Mouse (Mus musculus): Measurements from ENCODE around the gene Tbl1xr1. TPM values are rescaled to one million over a fixed set of nuclear protein-coding genes. Genes with fewer than 3 reads are reported as not detected.

The Tbl1xr1 gene
- total and polyA plus RNA-seq, 2 experiments from 2014 or later, result 7.5 to 44.9 TPM

DNA sequence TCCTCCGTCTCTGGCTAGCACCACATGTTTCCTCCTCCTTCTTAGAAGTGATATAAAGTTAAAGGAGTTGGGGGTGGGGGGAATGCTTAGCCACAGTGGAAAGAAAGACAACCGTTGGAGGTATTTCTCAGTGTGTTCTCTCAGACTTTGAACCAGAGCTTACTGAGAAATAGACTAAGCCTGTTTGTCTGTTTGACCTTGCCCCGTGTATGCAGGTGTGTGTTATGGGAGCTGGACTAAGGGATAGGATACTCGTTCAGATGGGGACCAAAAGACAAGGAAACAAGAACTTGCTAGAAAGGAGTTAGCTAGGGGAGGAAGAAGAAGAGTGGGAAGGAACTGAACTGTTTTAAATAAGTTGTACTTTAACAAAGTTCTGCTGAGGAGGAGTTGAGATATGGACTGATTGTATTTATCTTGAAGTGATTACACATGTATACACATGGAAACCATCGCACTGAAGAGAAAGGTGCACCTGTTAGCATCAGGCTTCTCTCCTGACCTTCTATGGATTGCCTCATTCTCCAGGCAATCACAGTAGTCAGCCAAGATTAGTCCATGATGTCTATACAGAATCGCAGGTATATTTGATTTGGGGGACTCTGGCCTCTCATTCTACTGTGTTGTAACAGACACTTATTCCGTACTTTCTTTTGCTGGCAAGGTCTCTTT lies 117.9 kb downstream of the Tbl1xr1 start:
- H3K4me3 ChIP-seq (ENCODE audit: low read depth, low read length), result no peak overlapping the region
- WGBS, result 92% methylated on average over 7 of the region's 7 CpGs
- H3K27ac ChIP-seq (ENCODE audit: low read depth, low read length), result no peak overlapping the region
- H3K9ac ChIP-seq, result no peak overlapping the region
- TF ChIP-seq CTCF (IDR thresholded peaks at IDR 0.05; ENCODE audit: low read depth), result no peak
- ATAC-seq, result no peak
- H3K4me1 ChIP-seq (ENCODE audit: insufficient read depth), result no peaks in the 10 kb centered on the region
- DNase-seq, result no peak
- H3K27me3 ChIP-seq (ENCODE audit: insufficient read depth, low read length), result no peaks in the 10 kb centered on the region
- H3K4me2 ChIP-seq (ENCODE audit: low read depth), result no peak overlapping the region
- no peaks in the 10 kb centered on the region for H3K9me3 ChIP-seq (ENCODE audit: low read length)
- H3K36me3 ChIP-seq (ENCODE audit: insufficient read depth), result peaks cover 34% of the 10 kb centered on the region

DNA sequence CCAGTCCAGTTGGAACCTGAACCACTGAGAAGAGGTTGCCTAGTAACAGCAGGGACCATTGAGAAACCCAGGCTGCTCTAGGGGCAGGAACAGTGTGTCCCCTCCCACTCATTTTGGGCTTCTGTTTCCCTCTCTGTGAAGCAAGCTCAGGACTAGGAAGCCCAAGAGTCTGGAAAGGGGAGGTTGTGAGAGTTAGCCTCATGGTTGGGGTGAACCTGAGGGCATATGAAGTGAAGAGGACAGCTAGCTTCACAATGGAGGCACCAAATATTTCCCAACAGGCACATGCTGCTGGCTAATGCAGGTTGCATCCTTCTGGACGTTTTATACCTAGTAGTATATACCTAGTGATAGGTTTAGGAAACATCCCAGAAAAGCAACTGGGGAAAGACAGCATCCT lies 122.3 kb downstream of the Tbl1xr1 start:
- Histone ChIP-seq H3K27ac (ENCODE audit: low read depth, low read length) (no peak overlapping the region), H3K9ac (no peak overlapping the region), H3K4me1 (ENCODE audit: insufficient read depth) (no peaks in the 10 kb centered on the region), H3K27me3 (ENCODE audit: insufficient read depth, low read length) (no peaks in the 10 kb centered on the region), H3K4me3 (ENCODE audit: low read depth, low read length) (no peak overlapping the region), H3K9me3 (ENCODE audit: low read length) (no peaks in the 10 kb centered on the region), H3K36me3 (ENCODE audit: insufficient read depth) (peaks cover 34% of the 10 kb centered on the region), H3K4me2 (ENCODE audit: low read depth) (no peak overlapping the region)
- ATAC-seq (no peak; the same call in 1 of the 2 replicates), DNase-seq (no peak)
- TF ChIP-seq CTCF (IDR thresholded peaks at IDR 0.05; ENCODE audit: low read depth), result no peak
- WGBS, result 94% methylated on average over 1 of the region's 1 CpGs

DNA sequence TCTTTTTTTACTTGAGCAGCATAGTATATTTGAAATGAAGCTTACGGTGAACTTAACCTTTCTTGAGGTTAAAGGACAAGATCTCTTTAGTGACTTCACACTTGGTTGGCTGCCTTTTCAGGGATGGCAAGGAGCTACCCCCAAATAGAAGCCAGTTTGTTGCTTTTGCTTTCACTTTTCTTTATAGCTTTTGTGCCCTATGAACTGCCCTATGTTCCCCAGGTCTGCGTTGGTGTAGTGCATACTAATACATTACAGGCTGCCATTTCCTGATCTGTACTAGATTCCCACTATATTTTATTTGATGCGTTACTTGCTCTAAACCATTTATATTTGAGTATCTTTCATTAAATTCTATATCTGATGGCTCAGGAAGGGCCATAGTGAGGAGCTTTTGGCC lies 127.7 kb downstream of the Tbl1xr1 start:
- DNase-seq, result no peak
- TF ChIP-seq CTCF (IDR thresholded peaks at IDR 0.05; ENCODE audit: low read depth), result no peak
- no peak for ATAC-seq
- Histone ChIP-seq H3K4me2 (ENCODE audit: low read depth) (no peak overlapping the region), H3K9ac (no peak overlapping the region), H3K27me3 (ENCODE audit: insufficient read depth, low read length) (no peaks in the 10 kb centered on the region), H3K4me1 (ENCODE audit: insufficient read depth) (no peaks in the 10 kb centered on the region), H3K9me3 (ENCODE audit: low read length) (no peaks in the 10 kb centered on the region), H3K27ac (ENCODE audit: low read depth, low read length) (no peak overlapping the region), H3K36me3 (ENCODE audit: insufficient read depth) (peaks cover 23% of the 10 kb centered on the region), H3K4me3 (ENCODE audit: low read depth, low read length) (no peak overlapping the region)
- 97% methylated on average over 3 of the region's 3 CpGs for WGBS

DNA sequence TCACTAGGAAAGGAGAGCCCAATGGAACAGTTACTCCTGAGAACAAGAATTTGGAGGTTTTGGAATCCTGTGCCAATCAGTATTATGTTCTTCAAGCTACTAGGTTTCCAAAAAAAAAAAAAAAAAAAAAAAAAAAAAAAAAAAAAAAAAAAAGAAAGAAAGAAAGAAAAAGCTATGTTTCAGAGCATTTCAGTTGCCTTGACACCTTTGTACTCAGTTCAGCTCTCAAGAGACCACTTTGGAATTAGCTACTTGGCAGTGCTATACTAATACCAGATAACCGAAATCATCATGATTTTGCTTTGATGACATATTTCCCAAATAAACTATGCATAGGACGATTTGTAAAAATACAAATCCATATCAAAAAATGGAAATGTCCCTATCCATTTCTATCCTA lies 145.1 kb downstream of the Tbl1xr1 start:
- no peaks in the 10 kb centered on the region for H3K36me3 ChIP-seq (ENCODE audit: insufficient read depth)
- DNase-seq, result no peak
- no peak for ATAC-seq
- no peak overlapping the region for H3K27ac ChIP-seq (ENCODE audit: low read depth, low read length)
- H3K27me3 ChIP-seq (ENCODE audit: insufficient read depth, low read length), result no peaks in the 10 kb centered on the region
- no peak overlapping the region for H3K4me3 ChIP-seq (ENCODE audit: low read depth, low read length)
- H3K4me1 ChIP-seq (ENCODE audit: insufficient read depth), result no peaks in the 10 kb centered on the region
- H3K4me2 ChIP-seq (ENCODE audit: low read depth), result no peak overlapping the region
- H3K9me3 ChIP-seq (ENCODE audit: low read length), result no peaks in the 10 kb centered on the region
- no peak overlapping the region for H3K9ac ChIP-seq
- TF ChIP-seq CTCF (IDR thresholded peaks at IDR 0.05; ENCODE audit: low read depth), result no peak
- 85% methylated on average over 2 of the region's 2 CpGs for WGBS

DNA sequence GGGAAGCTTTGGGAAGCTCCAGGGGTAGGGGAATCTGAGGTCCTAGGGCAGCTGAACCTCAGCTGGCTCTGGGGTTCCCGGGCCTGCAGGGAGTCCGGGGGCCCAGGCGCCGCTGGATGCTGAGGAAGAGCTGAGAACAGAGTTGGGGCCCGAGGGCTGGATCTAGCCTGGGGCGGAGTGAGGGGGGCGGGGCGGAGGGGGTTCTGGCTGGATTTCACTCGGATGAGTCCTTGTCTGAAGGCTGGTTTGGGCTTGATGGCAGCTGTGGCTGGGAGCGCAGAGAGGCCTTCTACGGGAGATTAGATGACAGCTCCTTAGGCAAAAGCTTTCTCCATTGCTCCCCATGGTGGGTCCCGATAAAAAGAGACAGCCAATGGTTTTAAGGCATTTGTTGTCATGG lies 145.9 kb downstream of the Tbl1xr1 start:
- no peak overlapping the region for H3K27ac ChIP-seq (ENCODE audit: low read depth, low read length)
- H3K27me3 ChIP-seq (ENCODE audit: insufficient read depth, low read length), result no peaks in the 10 kb centered on the region
- TF ChIP-seq CTCF (IDR thresholded peaks at IDR 0.05; ENCODE audit: low read depth), result no peak
- no peaks in the 10 kb centered on the region for H3K4me1 ChIP-seq (ENCODE audit: insufficient read depth)
- no peaks in the 10 kb centered on the region for H3K36me3 ChIP-seq (ENCODE audit: insufficient read depth)
- H3K9me3 ChIP-seq (ENCODE audit: low read length), result no peaks in the 10 kb centered on the region
- DNase-seq (no peak), ATAC-seq (no peak)
- no peak overlapping the region for H3K4me3 ChIP-seq (ENCODE audit: low read depth, low read length)
- no peak overlapping the region for H3K9ac ChIP-seq
- H3K4me2 ChIP-seq (ENCODE audit: low read depth), result no peak overlapping the region
- 45% methylated on average over 12 of the region's 12 CpGs for WGBS

DNA sequence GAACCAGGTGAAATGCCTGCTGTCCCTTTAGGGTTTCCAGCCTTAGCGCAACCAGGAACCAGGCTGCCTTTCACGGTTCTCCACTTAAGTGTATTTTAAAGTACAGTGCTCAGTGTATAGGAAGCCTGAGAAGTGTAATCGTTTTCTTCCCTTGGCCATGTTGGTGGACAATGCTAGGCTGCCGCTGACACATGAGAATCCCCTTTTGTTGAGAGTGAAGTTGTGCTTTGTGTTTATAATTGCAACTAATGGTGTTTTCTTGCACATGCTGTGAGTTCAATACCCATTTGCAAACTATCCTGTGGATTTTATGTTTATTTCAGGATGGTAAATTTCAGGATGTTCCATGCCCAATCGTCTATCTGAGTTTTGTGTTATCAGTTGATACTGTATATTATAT lies 146.6 kb downstream of the Tbl1xr1 start:
- DNase-seq, result no peak
- Histone ChIP-seq H3K4me1 (ENCODE audit: insufficient read depth) (no peaks in the 10 kb centered on the region), H3K4me2 (ENCODE audit: low read depth) (no peak overlapping the region), H3K4me3 (ENCODE audit: low read depth, low read length) (no peak overlapping the region), H3K9me3 (ENCODE audit: low read length) (no peaks in the 10 kb centered on the region), H3K36me3 (ENCODE audit: insufficient read depth) (no peaks in the 10 kb centered on the region), H3K9ac (no peak overlapping the region), H3K27me3 (ENCODE audit: insufficient read depth, low read length) (no peaks in the 10 kb centered on the region), H3K27ac (ENCODE audit: low read depth, low read length) (no peak overlapping the region)
- 86% methylated on average over 5 of the region's 5 CpGs for WGBS
- TF ChIP-seq CTCF (IDR thresholded peaks at IDR 0.05; ENCODE audit: low read depth), result no peak
- no peak for ATAC-seq

DNA sequence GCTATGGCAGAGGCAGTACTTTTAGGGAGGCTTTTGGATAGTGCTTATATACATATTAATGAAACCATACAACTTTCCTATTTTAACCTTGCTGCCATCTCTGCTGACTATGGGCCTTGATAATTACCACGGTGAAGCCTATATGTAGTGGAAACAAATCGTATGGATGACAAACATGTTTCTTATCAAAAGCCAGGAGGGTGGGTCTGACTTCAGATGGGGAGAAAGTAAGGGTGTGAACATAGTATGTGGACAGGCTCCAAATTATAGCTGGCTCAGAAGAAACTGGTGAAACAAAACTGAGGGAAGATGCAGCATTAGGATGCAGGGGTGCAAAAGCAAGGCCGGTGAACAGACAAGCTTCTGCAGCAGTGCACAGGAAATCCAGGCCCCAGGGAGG lies 151.6 kb downstream of the Tbl1xr1 start:
- no peak overlapping the region for H3K4me2 ChIP-seq (ENCODE audit: low read depth)
- no peaks in the 10 kb centered on the region for H3K4me1 ChIP-seq (ENCODE audit: insufficient read depth)
- H3K9me3 ChIP-seq (ENCODE audit: low read length), result no peaks in the 10 kb centered on the region
- 80% methylated on average over 3 of the region's 3 CpGs for WGBS
- H3K36me3 ChIP-seq (ENCODE audit: insufficient read depth), result no peaks in the 10 kb centered on the region
- no peak overlapping the region for H3K9ac ChIP-seq
- ATAC-seq (no peak), DNase-seq (no peak)
- no peak overlapping the region for H3K27ac ChIP-seq (ENCODE audit: low read depth, low read length)
- no peak for TF ChIP-seq CTCF (IDR thresholded peaks at IDR 0.05; ENCODE audit: low read depth)
- no peak overlapping the region for H3K4me3 ChIP-seq (ENCODE audit: low read depth, low read length)
- H3K27me3 ChIP-seq (ENCODE audit: insufficient read depth, low read length), result no peaks in the 10 kb centered on the region

All from forebrain, postnatal 0 days (tissue).